Mouse (Mus musculus): ENCODE measurements at regions not wholly inside any gene's neighbourhood (a gene's known extent, or its start where the extent isn't known, plus 50 kb on each side); places are given as distances from the start of the nearest gene placed in this dataset.

DNA sequence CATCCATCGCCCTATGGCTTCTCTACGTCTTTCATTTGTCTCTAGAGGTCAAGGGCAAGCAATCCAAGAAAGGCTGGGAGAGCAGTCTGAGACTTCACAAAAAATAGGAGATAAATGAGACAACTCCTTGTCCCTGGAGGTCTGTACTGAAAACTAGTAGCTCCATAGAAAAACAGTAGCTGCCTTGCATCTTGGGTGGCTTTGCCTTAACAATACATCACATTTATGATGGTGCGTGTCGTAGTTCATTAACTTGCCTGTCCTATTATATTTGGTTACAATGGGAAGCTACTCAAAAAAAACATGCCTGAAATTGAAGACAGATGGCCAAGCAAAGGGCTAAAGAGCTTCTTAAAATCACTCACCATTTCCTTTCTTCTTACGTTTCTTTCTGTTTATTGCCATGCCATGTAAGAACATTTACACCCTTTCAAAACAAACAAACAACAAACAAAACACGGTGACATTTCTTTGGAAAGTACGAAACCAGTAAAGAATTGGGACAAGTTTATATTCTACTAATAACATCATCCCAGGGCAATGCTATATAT, 211.2 kb upstream of the Hhip start:
- ATAC-seq (ENCODE audit: extremely low read depth, insufficient number of reproducible peaks, low FRiP score, poor library complexity, severe bottlenecking), result no peak

DNA sequence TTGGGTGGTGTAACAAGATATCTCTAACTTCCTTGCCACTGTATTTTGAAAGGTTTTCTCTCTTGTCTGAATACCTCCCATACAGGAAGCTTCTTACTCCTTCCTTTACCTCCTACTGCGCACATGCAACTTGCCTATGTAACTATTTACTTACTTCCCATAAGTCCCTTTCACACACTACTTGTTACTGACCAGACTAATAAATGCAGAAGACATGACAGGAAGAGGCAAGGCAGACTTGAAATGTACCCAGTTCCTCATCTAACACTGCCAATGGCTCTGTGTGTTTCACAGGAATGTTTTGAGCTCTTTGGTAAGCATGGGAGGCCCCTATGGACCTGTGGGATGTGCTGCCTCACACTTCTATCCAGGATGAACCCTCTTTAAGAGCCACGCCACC, 207.1 kb upstream of the Hhip start:
- ATAC-seq (ENCODE audit: extremely low read depth, insufficient number of reproducible peaks, low FRiP score, poor library complexity, severe bottlenecking), result peak; percentile 51

DNA sequence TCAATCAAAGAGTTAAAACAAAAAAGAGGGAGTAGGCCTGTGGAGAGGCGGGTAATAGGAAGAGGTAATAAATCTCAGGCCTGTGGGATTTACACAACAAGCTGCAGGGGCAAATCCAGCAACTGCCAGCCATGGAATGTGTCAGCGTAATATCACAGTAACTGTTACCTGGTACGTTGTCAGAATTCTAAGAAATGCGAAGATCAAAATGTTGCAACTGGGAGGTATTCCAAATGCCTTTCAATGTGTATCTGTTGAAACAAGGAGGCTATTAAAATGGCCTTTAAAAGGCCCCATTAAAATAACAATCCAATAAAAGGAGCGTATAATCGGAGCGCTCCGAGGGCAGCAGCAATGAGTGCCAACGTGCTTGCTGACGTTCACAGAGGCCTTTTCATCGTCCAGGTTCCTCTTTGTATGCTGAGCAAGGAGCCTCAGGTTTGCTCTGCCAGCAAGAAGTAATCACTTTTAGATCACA, 205.7 kb upstream of the Hhip start:
- peak; percentile 35; the same call in 1 of the 2 replicates for ATAC-seq (ENCODE audit: extremely low read depth, insufficient number of reproducible peaks, low FRiP score, poor library complexity, severe bottlenecking)

DNA sequence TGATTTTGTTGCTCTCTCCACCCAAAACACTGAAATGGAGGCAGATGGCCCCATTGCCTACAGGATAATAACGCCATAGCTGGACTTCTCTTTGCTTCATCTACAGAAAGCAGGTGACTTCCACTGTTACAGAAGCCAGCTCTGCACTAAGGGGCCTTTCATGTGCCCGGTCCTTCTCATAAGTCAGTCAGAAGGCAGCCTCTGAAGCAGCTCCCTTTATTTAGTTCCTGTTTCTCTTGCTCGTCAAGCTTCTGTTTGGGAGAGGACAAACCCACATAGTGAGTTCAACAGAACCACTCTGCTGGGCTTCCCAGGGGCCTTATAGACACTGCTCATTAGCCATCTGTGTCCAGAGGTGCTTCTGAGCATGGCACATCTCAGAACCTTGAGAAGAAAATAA, 205.1 kb upstream of the Hhip start:
- peak; percentile 54 for ATAC-seq (ENCODE audit: extremely low read depth, insufficient number of reproducible peaks, low FRiP score, poor library complexity, severe bottlenecking)

DNA sequence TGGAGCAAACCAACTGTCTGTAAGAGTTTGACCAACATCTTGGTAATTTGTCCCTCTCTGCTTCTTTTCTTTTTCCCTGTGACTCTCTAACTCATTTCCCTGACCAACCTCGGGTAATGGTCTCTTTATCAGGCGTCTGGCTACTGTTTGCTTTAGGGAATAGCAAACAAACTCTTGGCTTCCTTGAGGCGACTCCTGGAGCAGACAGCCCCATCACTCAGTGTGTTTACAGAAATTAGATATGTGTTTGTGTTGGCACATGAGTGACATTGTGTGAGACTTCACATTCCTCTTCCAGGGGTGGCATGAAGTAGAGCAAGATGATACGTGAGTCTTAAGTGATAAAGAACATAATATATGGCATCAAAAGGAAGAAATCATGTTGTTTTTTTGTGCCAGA, 195.7 kb upstream of the Hhip start:
- ATAC-seq (ENCODE audit: extremely low read depth, insufficient number of reproducible peaks, low FRiP score, poor library complexity, severe bottlenecking), result no peak

DNA sequence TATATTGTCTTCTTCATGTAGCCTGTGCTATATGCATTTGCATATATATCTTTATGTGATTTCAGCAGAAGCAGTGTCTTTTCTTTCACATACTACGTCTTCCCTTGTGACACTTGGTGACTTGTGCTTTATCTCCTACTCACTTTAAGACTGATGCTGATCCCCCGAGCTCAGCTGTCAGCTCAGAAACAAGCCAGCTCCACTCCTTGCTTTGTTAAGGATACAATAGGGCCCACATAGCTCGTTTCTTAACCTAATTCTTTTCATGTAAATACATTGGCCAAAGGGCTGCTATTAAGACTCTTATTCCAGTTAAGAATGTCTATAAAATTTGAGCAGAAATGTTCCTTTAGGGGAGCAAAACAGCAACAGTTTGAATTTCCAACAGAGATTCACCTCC, 193.8 kb upstream of the Hhip start:
- no peak for ATAC-seq (ENCODE audit: extremely low read depth, insufficient number of reproducible peaks, low FRiP score, poor library complexity, severe bottlenecking)

DNA sequence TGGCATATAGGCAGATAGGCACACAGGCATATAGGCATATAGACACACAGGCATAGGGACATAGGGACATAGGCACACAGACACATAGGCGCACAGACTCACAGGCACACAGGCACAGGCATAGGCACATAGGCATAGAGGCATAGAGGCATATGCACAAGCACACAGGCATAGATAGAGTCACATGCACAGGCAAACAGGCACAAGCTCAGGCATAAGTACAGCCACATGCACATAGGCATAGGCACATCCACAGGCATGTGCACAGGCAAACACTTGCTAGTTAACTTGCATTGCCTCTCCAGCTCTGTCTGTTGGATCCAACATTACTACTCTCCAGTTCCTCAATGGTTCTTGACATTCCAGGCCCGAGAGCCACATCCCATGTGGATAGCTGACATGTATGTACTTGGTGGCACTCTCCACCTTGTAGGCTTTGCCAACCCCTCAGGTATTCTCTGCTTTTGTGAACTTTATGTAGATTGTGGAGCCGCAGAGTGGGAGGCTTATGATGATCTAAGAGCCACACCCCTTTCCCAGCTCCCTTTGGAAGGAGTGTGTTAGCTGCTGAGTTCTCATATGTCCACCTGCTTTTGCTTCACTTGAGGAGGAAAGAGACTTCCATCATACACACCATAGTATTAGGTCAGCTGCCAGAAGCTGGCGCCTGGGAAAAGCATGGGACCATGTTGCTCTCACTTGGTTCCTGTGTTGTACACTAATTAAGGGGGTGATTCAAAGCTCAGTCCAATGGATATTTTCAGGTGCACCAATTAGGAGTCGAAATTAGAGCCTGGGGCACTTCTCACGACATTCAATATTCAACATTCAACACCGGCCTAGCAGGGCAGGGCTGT, 192.7 kb upstream of the Hhip start:
- ATAC-seq (ENCODE audit: extremely low read depth, insufficient number of reproducible peaks, low FRiP score, poor library complexity, severe bottlenecking), result no peak

DNA sequence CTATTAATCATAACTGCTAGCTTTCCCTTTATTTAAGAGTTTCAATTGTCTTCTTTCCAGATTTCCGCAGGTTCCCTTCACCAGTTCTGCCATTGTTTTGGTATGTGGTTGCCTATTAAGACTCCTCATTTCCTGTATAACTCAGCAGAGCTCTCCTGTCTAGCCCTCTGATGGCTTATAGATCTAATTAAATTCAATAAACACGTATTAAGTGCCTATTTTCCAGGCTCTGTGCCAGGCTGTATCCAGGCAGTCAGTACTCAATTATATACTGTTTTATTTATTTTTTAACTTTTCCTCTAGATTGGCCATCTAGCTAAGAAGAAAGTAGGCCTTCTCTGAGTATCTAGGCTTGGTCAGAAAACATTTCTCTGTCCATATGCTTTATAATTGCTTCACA, 192.0 kb upstream of the Hhip start:
- ATAC-seq (ENCODE audit: extremely low read depth, insufficient number of reproducible peaks, low FRiP score, poor library complexity, severe bottlenecking), result no peak

DNA sequence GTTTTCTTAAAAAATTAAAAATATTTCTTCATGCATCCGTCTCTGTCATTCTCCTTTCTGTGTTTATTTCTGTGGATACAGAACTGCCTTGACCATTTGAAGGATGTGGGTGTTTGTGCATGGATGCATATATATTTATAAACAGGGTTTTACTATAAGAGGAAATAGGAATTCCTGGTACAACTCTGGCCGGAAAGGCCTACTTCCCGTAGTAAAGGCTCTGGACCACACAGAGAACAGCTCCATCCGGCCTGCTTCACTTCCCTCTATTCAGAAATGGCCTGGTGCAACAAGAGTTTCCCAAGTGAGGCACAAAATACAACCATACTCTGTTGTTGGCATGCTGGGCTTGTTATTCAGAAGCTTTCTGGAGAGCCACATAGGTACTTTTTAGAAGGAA, 182.1 kb upstream of the Hhip start:
- ATAC-seq (ENCODE audit: extremely low read depth, insufficient number of reproducible peaks, low FRiP score, poor library complexity, severe bottlenecking), result no peak

DNA sequence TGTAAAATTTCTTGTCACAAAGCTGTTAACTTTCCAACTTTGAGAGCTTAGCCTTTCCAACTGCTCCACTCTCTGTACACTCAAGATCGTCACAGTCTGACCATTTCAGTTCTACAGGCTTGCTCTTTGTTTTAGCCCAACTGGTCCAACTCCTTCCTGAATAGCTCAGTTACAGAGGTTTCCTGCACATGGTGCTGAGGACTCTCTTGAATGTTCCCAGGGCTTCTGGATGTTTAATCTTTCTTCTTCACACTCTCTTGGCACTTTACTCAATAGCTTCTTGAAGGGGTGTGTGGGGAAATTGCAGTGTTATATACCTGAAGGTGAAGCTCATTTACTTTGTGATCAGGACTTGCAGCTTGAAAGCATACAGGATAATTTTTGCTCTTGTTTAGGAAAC, 152.6 kb upstream of the Hhip start:
- ATAC-seq (ENCODE audit: extremely low read depth, insufficient number of reproducible peaks, low FRiP score, poor library complexity, severe bottlenecking), result no peak

DNA sequence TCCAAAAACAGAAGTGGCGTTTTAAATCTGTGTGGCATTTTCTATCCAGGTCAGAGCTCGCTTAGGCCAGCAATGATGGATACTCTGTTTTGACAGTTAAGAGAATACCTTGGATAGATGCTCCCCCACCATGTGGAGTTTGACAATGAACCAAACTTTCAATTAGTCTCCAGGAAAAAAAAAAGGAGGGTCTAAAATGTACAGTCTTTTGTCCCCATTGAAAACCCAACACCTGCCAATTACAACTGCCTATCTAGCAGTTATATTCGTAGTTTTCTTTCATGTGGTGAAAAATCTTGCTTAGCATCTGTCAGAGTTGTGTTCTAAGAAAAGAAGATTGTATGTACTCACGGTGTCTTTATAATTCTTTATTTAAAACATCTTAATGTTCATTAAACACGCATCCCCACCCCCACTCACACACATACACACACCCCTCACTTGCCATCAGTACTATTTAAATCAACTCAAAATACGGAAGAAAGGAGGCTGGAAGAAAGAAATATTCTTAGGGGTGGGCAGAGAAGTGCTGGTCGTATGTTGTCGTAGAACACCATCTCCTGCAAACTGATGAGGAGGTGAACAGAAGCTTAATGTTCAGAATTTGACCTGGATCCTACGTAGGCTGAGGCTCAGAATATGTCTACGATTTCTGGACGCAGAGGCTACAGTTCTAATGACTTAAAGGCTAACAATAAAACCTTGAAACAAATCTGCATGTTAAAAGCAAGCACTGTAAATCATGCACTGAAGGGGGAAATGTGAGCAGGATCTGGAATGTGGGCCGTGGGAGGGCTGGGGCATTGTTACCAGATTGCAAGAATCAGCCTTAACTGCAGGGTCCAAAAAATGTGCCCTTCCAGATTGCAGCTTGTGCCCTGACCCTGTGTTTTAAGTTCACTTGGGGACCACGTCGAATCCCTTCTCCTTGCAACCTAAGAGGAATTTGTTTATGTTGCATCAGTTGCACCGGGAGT, 147.2 kb upstream of the Hhip start:
- ATAC-seq (ENCODE audit: extremely low read depth, insufficient number of reproducible peaks, low FRiP score, poor library complexity, severe bottlenecking), result no peak

DNA sequence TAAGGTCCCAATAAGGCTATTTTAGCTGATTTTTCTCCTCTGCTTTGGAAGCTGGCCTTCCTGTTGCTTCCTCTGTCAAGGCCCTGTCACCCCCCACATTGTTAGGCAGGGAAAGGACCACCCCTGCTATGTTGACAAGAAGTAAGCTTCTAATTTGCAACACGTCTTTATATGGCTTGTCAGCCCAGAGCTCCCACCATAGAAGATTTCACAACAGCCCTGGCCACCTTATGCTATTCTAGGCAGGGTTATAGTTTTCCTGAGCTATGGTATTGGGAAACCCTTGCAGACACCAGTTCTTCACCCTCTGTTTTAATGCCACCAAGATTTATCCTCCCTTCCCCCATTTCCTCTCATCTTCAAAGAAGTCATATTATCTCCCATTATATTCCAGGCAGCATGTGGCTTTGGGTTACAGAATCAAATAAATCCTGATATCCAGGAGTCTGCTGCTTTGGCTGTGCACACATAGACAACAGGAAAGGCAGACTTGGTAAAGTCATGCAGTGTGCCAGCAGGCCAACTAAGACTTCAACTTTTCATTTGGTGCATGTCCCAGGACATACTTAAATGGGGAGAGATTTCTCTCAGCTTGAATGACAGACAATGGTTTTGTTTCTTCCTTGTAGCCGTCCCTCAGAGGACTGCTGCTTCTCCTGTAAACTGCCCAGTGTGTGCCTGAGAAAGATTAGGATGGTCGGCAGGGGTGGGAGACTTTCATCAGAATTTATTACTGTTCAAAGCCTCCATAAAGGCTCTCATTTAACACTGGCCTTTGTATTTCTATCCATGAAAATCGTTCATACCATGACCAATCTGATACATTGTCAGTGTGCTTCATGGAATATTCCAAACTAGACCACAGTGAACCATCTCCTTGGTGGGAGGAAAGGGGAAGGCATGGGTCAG, 146.2 kb upstream of the Hhip start:
- ATAC-seq (ENCODE audit: extremely low read depth, insufficient number of reproducible peaks, low FRiP score, poor library complexity, severe bottlenecking), result no peak

DNA sequence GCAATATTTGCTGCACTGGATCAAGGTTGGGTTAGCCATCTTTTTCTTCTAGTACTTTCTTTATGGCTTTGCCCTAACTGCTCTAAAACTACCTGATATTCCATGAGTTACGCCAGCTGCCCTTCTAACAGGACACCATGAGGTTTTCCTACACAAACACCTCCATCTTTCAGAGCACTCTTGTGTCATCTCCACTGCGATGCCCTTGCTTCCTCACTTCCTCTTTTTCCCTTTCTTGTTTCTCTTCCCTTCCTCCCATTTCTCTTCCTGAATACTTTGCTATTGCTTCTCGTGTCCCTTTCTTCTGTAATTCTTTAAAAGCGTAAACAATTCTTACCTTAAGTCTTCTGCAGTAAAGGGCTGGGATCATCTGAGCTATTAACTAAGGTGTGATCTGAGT, 139.9 kb upstream of the Hhip start:
- no peak for ATAC-seq (ENCODE audit: extremely low read depth, insufficient number of reproducible peaks, low FRiP score, poor library complexity, severe bottlenecking)

DNA sequence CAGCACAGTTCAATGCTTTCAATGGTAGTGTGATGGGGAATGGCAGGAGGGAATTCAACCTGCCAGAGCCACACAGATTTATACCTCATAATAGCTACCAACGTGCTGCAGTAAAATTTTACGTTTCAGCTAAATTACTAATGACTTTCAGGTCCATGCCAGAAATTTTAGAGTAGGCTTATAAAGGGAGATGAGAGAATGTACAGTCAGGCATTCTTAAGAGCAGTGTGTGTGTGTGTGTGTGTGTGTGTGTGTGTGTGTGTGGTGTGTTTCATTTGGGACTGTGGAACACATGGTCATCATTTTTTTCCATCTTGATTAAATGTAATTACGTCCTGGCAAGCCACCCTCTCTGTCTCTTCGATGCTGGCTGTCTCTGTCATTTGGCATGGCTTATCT, 132.7 kb upstream of the Hhip start:
- ATAC-seq (ENCODE audit: extremely low read depth, insufficient number of reproducible peaks, low FRiP score, poor library complexity, severe bottlenecking), result no peak

DNA sequence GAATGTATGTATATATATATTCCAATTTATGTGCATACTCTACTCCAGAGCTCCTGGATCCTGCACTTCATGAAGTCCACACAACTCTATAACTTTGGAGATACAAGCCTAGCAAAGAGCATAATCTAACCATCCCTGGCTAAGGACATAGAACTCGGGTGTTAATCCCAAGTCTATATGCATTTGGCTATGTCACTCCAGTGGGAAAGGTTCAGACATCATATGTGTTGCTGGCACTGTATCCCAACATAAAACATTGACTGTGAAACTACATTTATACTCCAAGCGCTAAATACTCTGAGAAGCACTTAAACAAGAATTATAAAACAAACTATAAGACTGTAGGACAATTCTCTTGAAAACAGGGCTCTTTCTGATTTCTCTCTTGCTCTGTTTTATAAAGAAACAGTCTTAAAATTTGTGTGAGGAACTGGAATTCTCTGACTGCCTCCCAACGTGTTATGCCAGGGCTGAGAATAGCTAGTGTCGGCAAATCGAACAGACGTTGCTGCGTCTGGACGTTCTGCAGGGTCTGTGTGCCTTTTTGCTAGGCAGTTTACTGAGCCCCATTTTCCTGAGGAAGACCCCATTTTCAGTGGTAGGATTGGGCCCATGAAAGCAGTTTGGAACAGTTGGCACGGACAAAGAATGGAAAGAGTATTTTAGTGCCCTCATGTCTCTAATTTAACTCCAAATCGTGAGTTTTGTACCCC, 132.1 kb upstream of the Hhip start:
- ATAC-seq (ENCODE audit: extremely low read depth, insufficient number of reproducible peaks, low FRiP score, poor library complexity, severe bottlenecking), result no peak

DNA sequence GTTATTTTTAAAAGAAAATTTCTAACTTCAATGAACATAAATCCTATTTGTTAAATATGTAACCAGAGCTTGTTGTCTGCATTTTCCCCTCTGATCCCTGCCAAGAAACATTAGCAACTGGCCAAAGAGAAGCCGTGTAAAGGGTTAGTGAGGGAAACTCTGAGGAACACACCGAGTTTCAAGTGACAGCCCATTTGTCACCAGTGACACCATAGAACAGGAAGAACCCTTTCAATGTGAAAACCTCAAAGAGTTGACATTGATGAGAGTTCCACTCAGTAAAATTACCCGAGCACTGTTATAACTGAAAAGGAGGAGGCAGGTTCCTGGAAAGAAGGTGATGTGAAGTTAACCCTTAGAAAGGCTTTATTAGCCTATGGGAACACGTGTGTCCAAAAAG, 127.5 kb upstream of the Hhip start:
- ATAC-seq (ENCODE audit: extremely low read depth, insufficient number of reproducible peaks, low FRiP score, poor library complexity, severe bottlenecking), result no peak

DNA sequence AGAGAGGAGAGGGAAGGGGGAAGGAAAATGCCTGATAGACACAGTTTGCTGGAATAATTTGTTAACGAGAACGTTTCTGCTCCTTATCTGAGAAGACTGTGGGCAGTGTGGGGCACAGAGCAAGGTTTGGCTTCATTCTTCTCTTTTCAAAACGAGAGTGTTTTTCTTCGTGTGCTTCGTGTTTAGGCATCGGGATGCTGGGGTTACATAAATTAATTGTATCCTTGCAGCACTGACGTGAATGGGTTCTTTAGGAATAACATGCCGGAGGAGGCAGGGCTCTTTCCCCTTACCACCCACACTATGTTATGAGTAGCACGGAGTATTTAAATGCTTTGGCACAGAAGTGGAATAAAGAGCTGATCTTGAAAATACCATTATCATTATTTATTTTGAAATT, 110.9 kb upstream of the Hhip start:
- ATAC-seq (ENCODE audit: extremely low read depth, insufficient number of reproducible peaks, low FRiP score, poor library complexity, severe bottlenecking), result no peak

DNA sequence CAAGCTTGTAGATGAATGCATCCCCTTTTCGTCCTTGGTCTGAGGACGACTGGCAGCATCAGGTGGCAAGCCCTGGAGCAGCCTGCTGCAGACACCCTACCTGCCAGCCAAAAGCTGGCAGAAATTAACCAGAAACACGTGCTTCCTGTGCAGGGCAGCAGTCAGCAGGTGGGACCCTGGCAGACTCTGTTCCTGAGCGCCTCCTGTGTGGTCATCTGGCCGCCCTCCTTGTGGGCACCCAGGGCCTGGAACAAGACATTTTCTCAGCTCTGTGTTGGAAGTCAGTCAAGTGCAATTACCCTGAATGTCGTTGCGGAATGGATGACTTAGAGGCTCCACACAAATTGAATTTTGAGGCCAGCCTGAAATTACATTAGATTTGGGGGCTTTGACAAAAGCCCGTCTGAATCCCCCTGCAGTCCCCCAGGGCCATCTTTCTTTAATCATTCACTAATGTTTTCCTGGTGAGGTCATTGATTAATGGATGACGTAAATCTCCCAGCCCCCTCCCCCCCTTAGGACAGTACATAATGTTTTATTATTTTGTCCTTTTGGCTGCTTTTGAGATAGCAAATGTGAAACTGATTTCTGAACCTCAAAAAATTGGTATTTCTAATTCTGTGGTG, 91.8 kb upstream of the Hhip start:
- ATAC-seq (ENCODE audit: extremely low read depth, insufficient number of reproducible peaks, low FRiP score, poor library complexity, severe bottlenecking), result no peak

Measured in neutrophil, adult 5-6 weeks (primary cell).